Mouse (Mus musculus): ENCODE measurements around the gene Gimap7. TPM values are rescaled to one million over a fixed set of nuclear protein-coding genes. Genes with fewer than 3 reads are reported as not detected.

The Gimap7 gene
- polyA plus RNA-seq (2012; rRNA removed; ENCODE audit: low replicate concordance), result 0.70 and 0.90 TPM in 2 replicates

GRCm38 (mm10) chr6:48718455-48718854 lies at the start of gene Gimap7, which contains the start of gene Gm28053:
Gimap7 (plus strand) TSS chr6:48718621.
Gm28053 (plus strand) TSS chr6:48718607.

GRCm38 (mm10) chr6:48675931-48676859 lies 42.2 kb upstream of the Gimap7 start, which contains the start of gene Gimap9:
Gimap9 (plus strand) TSS chr6:48676129.

GRCm38 (mm10) chr6:48684319-48684718 lies 34.1 kb upstream of the Gimap7 start, which contains the start of gene Gimap4:
Gimap4 (plus strand) TSS chr6:48684549.

GRCm38 (mm10) chr6:48738961-48739779 lies 20.7 kb downstream of the Gimap7 start, which contains the start of gene Gimap1:
Gimap1 (plus strand) TSS chr6:48739054.

GRCm38 (mm10) chr6:48745959-48746889 lies 27.8 kb downstream of the Gimap7 start, which contains the start of gene Gimap5:
Gimap5 (plus strand) TSS chr6:48746197.

GRCm38 (mm10) chr6:48770696-48771095 lies 52.3 kb downstream of the Gimap7 start, which contains the start of gene Gimap3:
Gimap3 (minus strand) TSS chr6:48770851.

Other genes with a start within 250 kb of the Gimap7 start
- gene Atp6v0e2, start 181.0 kb upstream of the Gimap7 start, polyA plus RNA-seq (2012; rRNA removed; ENCODE audit: low replicate concordance), result 42.6 and 79.5 TPM in 2 replicates
- gene Lrrc61, start 163.8 kb upstream of the Gimap7 start, polyA plus RNA-seq (2012; rRNA removed; ENCODE audit: low replicate concordance), result 23.2 and 24.6 TPM in 2 replicates
- 338 and 562 TPM in 2 replicates for gene Rarres2, start 145.8 kb upstream of the Gimap7 start, polyA plus RNA-seq (2012; rRNA removed; ENCODE audit: low replicate concordance)
- gene Gm45021, start 129.0 kb upstream of the Gimap7 start, polyA plus RNA-seq (2012; rRNA removed; ENCODE audit: low replicate concordance), result not detected in 2 replicates
- gene Repin1, start 124.7 kb upstream of the Gimap7 start, polyA plus RNA-seq (2012; rRNA removed; ENCODE audit: low replicate concordance), result 36.2 and 55.2 TPM in 2 replicates
- gene Gm44965, start 124.7 kb upstream of the Gimap7 start, polyA plus RNA-seq (2012; rRNA removed; ENCODE audit: low replicate concordance), result 0.68 TPM in 1 of 2 replicates, not detected in the other
- 5.0 and 6.3 TPM in 2 replicates for gene Zfp775, start 116.6 kb upstream of the Gimap7 start, polyA plus RNA-seq (2012; rRNA removed; ENCODE audit: low replicate concordance)
- gene AI854703, start 91.9 kb upstream of the Gimap7 start, polyA plus RNA-seq (2012; rRNA removed; ENCODE audit: low replicate concordance), result 1.4 and 2.3 TPM in 2 replicates
- 4.7 and 9.7 TPM in 2 replicates for gene Gimap8, start 71.4 kb upstream of the Gimap7 start, polyA plus RNA-seq (2012; rRNA removed; ENCODE audit: low replicate concordance)
- gene Gimap9, start 42.5 kb upstream of the Gimap7 start, polyA plus RNA-seq (2012; rRNA removed; ENCODE audit: low replicate concordance), result 2.4 and 3.2 TPM in 2 replicates
- gene Gimap4, start 34.1 kb upstream of the Gimap7 start, polyA plus RNA-seq (2012; rRNA removed; ENCODE audit: low replicate concordance), result 22.2 and 30.2 TPM in 2 replicates
- 15.2 and 24.9 TPM in 2 replicates for gene Gimap6, start 10.4 kb upstream of the Gimap7 start, polyA plus RNA-seq (2012; rRNA removed; ENCODE audit: low replicate concordance)
- gene Gm28053, start within 50 bp of the Gimap7 start, polyA plus RNA-seq (2012; rRNA removed; ENCODE audit: low replicate concordance), result 0.73 TPM in 1 of 2 replicates, not detected in the other
- gene Gimap1, start 20.4 kb downstream of the Gimap7 start, polyA plus RNA-seq (2012; rRNA removed; ENCODE audit: low replicate concordance), result 7.0 and 7.7 TPM in 2 replicates
- 14.1 and 14.8 TPM in 2 replicates for gene Gimap5, start 27.6 kb downstream of the Gimap7 start, polyA plus RNA-seq (2012; rRNA removed; ENCODE audit: low replicate concordance)
- gene Gimap3, start 52.2 kb downstream of the Gimap7 start, polyA plus RNA-seq (2012; rRNA removed; ENCODE audit: low replicate concordance), result 5.5 and 5.7 TPM in 2 replicates
- 58.0 and 139 TPM in 2 replicates for gene Tmem176a, start 122.3 kb downstream of the Gimap7 start, polyA plus RNA-seq (2012; rRNA removed; ENCODE audit: low replicate concordance)
- 231 and 496 TPM in 2 replicates for gene Tmem176b, start 122.9 kb downstream of the Gimap7 start, polyA plus RNA-seq (2012; rRNA removed; ENCODE audit: low replicate concordance)
- gene Aoc1, start 154.3 kb downstream of the Gimap7 start, polyA plus RNA-seq (2012; rRNA removed; ENCODE audit: low replicate concordance), result 0.04 and 3.8 TPM in 2 replicates
- gene 1600015I10Rik, start 211.3 kb downstream of the Gimap7 start, polyA plus RNA-seq (2012; rRNA removed; ENCODE audit: low replicate concordance), result 0.08 and 0.33 TPM in 2 replicates

All from subcutaneous adipose tissue, adult 2 months (tissue).